Mouse (Mus musculus) embryonic facial prominence, embryonic 13.5 days (tissue): ENCODE measurements around the gene Spem2. TPM values are rescaled to one million over a fixed set of nuclear protein-coding genes. Genes with fewer than 3 reads are reported as not detected.

ENCODE experiments used
- ATAC-seq: fragments of 200-750 bp; cut with Nextera tagmentation; 2 replicates; pipeline ENCODE4 v1.8.0; 2017; ENCODE audit warnings: low read depth; ENCODE audit not compliant: insufficient number of reproducible peaks, insufficient read depth, low FRiP score, low TSS enrichment
- H3K27ac ChIP-seq: fragments of 300-500 bp; sonication (generic); 2 replicates; pipeline ENCODE4 v1.5.1; 2015; ENCODE audit warnings: moderate library complexity, mild to moderate bottlenecking, inconsistent platforms
- H3K27me3 ChIP-seq: fragments of 300-500 bp; sonication (generic); 2 replicates; pipeline ENCODE4 v1.6.1; 2015; ENCODE audit warnings: mild to moderate bottlenecking, inconsistent platforms
- H3K36me3 ChIP-seq: fragments of 300-500 bp; sonication (generic); 2 replicates; pipeline ENCODE4 v1.6.1; 2015; ENCODE audit warnings: mild to moderate bottlenecking, inconsistent platforms
- H3K4me1 ChIP-seq: fragments of 300-500 bp; sonication (generic); 2 replicates; pipeline ENCODE4 v1.6.1; 2015; ENCODE audit warnings: inconsistent platforms
- H3K4me2 ChIP-seq: fragments of 300-500 bp; sonication (generic); 2 replicates; pipeline ENCODE4 v1.6.1; 2015; ENCODE audit warnings: moderate library complexity, mild to moderate bottlenecking, inconsistent platforms
- H3K4me3 ChIP-seq: fragments of 300-500 bp; sonication (generic); 2 replicates; pipeline ENCODE4 v1.5.1; 2015; ENCODE audit warnings: mild to moderate bottlenecking, inconsistent platforms
- H3K9ac ChIP-seq: fragments of 300-500 bp; sonication (generic); 2 replicates; pipeline ENCODE4 v1.6.1; 2015; ENCODE audit warnings: mild to moderate bottlenecking, inconsistent platforms
- H3K9me3 ChIP-seq: fragments of 300-500 bp; sonication (generic); 2 replicates; pipeline ENCODE4 v1.6.1; 2016; ENCODE audit warnings: inconsistent platforms
- WGBS: fragments of 180-500 bp; shearing (Covaris S2); methylation state at CpG from one replicate; pipeline ENCODE4 v1.1.7; 2015; ENCODE audit warnings: mixed read lengths; 5-methylcytosine and 5-hydroxymethylcytosine counted together
- polyA plus RNA-seq: library from polyadenylated mRNA; unstranded; fragments of >200 nt; fragmentation: Nextera tagmentation; extraction: Ambion mirVana; gene quantifications from 2 replicates; pipeline ENCODE4 v1.2.1, GENCODE M21; 2015

Gene Spem2
- polyA plus RNA-seq, 1 experiment from 2014 or later, result not detected

DNA sequence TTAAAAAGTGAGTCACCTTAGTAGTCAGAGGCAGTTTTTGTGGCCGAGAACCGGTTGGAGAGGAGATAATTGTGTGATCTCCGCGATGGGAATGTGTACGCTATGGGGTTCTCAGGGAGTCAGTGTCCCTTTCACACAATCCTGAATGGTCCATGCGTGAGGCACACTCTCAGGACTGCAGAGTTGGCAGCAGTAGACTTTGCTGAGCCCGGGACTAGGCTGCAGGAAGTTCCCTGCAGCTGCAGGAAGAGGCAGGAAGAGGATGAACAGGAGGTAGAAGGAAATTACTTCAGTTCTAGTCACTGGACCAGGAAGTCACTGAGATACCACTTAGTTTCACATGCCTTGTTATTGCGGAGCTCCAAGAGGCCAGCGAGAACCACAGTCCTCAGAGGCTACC is 30.9 kb upstream of the Spem2 start:
- Histone ChIP-seq H3K9me3 (no peaks in the 10 kb centered on the region), H3K4me3 (no peak overlapping the region), H3K27me3 (no peaks in the 10 kb centered on the region), H3K4me1 (peaks cover 41% of the 10 kb centered on the region), H3K36me3 (peaks cover 55% of the 10 kb centered on the region), H3K9ac (no peak overlapping the region), H3K4me2 (no peak overlapping the region), H3K27ac (0 out of 2 replicates have a peak overlapping the region, but pooled peaks have one; percentile 1)
- 88% methylated on average over 9 of the region's 9 CpGs for WGBS
- no peak for ATAC-seq

DNA sequence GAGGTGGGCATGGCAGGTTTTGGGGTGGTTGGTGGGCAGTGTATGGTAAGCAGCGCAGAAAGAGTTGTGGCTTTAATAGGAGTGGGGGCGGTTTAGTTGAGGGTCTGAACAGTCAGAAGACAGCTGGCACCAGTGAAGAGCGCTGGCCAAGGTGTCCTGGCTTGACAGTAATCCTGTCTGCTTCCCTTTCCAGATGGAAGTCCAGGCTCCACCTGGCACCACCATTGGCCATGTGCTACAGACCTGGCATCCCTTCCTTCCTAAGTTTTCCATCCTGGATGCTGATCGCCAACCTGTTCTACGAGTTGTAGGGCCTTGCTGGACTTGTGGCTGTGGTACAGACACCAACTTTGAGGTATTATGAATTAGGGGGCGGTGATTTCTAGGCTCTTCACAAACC is 29.8 kb upstream of the Spem2 start:
- Histone ChIP-seq H3K9ac (peak overlapping the region; percentile 90; the same call in 1 of the 2 replicates), H3K27me3 (no peaks in the 10 kb centered on the region), H3K4me1 (peaks cover 36% of the 10 kb centered on the region), H3K4me2 (peak overlapping the region; percentile 94), H3K27ac (peak overlapping the region; percentile 96; the same call in 1 of the 2 replicates), H3K36me3 (peaks cover 54% of the 10 kb centered on the region), H3K9me3 (no peaks in the 10 kb centered on the region), H3K4me3 (peak overlapping the region; percentile 76)
- no peak for ATAC-seq
- 94% methylated on average over 6 of the region's 6 CpGs for WGBS

DNA sequence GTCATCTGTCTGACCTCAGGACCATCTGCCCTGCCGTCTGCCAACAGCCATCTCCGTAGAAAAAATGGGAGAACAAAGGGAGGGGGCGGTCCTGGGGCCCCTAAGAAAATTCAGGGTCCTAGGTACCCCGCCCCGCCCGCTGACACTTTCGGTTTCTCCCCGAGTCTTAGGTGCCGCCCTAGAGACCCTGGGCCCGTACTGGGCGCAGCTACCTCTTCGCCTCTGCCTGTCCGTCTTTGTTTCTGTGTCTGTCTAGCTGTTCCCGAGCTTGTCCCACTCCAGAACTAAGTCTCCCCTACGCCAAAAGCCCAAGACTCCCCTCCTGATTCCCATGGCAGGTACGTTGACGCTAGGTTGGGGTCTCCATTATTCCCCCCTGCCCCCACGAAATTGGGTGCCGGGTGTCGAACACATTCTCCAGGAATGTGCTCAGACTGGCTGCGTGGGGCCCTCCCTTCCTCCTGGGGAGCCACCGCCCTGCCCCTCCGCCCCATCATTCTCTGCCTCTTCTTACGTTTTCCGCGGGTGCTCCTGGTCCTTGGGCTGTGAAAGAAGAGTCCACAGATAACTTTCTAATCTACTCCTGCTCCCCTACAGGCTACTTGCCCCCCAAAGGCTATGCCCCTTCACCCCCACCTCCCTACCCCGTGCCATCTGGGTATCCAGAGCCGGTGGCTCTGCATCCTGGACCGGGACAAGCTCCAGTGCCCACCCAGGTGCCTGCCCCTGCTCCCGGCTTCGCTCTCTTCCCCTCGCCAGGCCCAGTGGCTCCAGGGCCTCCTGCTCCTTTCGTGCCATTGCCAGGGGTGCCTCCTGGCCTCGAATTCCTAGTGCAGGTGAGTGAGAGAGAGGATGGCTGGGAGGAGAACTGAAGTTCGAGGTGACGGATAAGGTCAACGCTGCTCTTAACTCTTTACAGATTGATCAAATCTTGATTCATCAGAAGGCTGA is 28.7 kb upstream of the Spem2 start:
- peaks cover 35% of the 10 kb centered on the region for H3K4me1 ChIP-seq
- no peaks in the 10 kb centered on the region for H3K9me3 ChIP-seq
- peak overlapping the region; percentile 94 for H3K4me2 ChIP-seq
- H3K36me3 ChIP-seq, result peaks cover 44% of the 10 kb centered on the region
- ATAC-seq, result peak; percentile 33; the same call in 1 of the 2 replicates
- H3K27ac ChIP-seq, result peak overlapping the region; percentile 96
- WGBS, result 8% methylated on average over 37 of the region's 37 CpGs
- H3K27me3 ChIP-seq, result no peaks in the 10 kb centered on the region
- peak overlapping the region; percentile 76 for H3K4me3 ChIP-seq
- H3K9ac ChIP-seq, result peak overlapping the region; percentile 90

DNA sequence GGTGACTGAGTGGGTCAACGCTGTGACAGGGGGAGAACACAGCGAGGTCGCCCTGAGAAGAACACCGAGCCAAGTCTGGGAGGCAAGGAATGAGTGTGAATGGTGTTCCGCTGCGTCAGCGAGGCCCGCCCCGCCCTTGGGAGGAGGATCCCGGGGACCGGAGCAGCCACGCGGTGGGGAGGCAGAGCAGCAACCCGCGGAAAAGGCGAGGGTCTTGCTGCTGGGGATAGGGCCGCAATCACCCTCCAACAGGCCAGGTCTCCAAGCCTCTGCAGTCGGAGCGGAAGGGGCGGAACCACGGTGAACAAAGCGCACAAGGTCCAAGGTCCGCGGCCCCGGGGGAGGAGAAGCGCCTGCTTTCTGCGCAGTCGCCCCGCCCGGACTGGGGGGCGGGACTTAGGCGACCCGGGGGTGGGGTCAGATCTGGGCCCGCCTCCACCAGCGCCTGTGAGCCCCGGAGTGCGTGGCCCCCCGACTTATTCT is 28.0 kb upstream of the Spem2 start, which contains the start of gene Plscr3:
TSS of gene Plscr3 (plus strand) at position 179 of the 483 bp plus-strand sequence.
- ATAC-seq, result peak; percentile 88
- Histone ChIP-seq H3K36me3 (peaks cover 37% of the 10 kb centered on the region), H3K27me3 (no peaks in the 10 kb centered on the region), H3K4me2 (peak within 1 kb of the TSS; percentile 94), H3K4me3 (peak within 1 kb of the TSS; percentile 76), H3K9ac (peak within 1 kb of the TSS; percentile 90), H3K27ac (peak within 1 kb of the TSS; percentile 96), H3K4me1 (peaks cover 35% of the 10 kb centered on the region), H3K9me3 (no peaks in the 10 kb centered on the region)
- under 1% methylated on average over 29 of the region's 38 CpGs for WGBS

DNA sequence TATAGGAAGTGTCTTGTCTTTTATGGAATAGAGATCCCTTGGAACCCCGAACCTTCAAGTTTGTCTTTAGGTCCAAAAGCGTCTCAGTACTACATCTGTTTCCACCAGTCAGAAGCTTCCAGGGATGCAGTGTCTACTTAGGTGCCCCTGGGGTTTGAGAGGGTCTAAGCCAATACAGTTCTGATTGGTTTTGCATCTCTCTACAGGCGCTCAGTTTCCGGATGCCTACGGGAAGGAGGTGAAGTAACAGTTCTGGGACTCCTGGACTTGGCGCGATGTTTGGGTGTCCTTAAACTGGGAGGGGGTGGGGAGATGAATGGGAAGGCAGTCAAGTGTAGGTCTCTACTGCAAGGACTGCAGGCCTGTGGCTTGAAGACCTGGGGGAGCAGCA is 20.4 kb upstream of the Spem2 start:
- H3K4me1 ChIP-seq, result peaks cover 40% of the 10 kb centered on the region
- H3K4me2 ChIP-seq, result peak overlapping the region; percentile 92
- no peak for ATAC-seq
- H3K4me3 ChIP-seq, result peak overlapping the region; percentile 80
- peaks cover 3% of the 10 kb centered on the region; the same call in 1 of the 2 replicates for H3K36me3 ChIP-seq
- peak overlapping the region; percentile 95 for H3K27ac ChIP-seq
- H3K9me3 ChIP-seq, result no peaks in the 10 kb centered on the region
- no peaks in the 10 kb centered on the region for H3K27me3 ChIP-seq
- WGBS, result 2% methylated on average over 7 of the region's 7 CpGs
- peak overlapping the region; percentile 82 for H3K9ac ChIP-seq

DNA sequence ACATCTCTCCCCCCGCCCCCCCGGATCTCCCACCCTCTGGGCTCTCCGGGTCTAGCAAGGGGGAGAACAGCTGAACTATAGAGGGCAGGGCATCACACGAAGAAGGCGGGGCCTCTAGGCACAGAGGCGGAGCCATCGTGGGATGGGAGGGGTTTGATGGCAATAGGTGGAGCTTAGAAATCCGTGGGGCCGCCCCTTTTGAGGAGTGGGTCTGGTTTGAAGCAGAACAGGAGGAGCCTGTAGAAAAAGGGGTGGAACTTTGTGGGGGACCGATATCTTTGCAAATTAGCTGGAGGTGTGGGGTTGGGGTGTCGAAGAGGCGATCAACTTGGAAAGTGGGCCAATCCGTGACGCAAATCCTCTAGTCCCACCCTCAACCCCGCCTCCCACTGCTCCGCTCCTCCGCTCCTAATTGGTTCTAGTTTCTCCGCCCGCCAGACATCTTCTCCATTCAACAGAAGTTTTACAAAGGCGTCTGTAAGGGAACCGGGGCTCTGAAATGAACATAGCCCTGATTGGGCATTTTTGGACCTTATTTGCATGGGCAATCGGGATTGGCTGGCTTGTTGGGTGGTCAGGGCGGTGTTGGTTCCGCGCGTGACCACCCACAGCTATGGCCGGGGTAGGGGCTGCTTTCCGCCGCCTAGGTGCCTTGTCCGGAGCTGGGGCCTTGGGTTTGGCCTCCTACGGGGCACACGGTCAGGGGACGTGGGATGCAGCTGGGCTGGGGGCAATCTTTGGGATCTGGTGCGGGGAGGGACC is 19.9 kb upstream of the Spem2 start, which contains the start of gene Tmem256:
TSS of gene Tmem256 (plus strand) at position 563 of the 762 bp plus-strand sequence.
- Histone ChIP-seq H3K4me2 (peak within 1 kb of the TSS; percentile 92), H3K9ac (peak within 1 kb of the TSS; percentile 84), H3K9me3 (no peaks in the 10 kb centered on the region), H3K36me3 (peaks cover 8% of the 10 kb centered on the region), H3K4me1 (peaks cover 45% of the 10 kb centered on the region), H3K4me3 (peak within 1 kb of the TSS; percentile 80), H3K27me3 (no peaks in the 10 kb centered on the region), H3K27ac (peak within 1 kb of the TSS; percentile 95)
- peak; percentile 89 for ATAC-seq
- WGBS, result under 1% methylated on average over 34 of the region's 34 CpGs

DNA sequence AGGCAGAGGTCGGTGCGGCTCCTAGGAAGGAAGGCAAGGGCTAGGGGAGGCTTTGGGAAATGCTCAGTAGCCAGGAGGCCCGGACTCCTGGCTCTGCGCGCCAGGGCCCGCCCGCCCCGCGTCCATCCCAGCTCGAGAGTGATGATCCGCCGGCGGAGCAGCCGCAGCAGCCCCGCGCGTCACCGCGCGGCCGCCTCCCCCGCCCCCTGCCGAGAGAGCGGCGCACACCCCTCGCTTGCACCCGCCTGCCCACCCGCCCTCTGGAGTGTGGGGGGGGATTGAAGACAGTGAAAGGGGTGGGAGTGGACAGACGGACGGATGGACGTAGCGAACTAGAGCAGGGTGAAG is 19.3 kb upstream of the Spem2 start, which contains the start of gene Nlgn2:
TSS of gene Nlgn2 (minus strand) at position 181 of the 348 bp plus-strand sequence.
- peaks cover 45% of the 10 kb centered on the region for H3K4me1 ChIP-seq
- 0% methylated on average over 18 of the region's 32 CpGs for WGBS

DNA sequence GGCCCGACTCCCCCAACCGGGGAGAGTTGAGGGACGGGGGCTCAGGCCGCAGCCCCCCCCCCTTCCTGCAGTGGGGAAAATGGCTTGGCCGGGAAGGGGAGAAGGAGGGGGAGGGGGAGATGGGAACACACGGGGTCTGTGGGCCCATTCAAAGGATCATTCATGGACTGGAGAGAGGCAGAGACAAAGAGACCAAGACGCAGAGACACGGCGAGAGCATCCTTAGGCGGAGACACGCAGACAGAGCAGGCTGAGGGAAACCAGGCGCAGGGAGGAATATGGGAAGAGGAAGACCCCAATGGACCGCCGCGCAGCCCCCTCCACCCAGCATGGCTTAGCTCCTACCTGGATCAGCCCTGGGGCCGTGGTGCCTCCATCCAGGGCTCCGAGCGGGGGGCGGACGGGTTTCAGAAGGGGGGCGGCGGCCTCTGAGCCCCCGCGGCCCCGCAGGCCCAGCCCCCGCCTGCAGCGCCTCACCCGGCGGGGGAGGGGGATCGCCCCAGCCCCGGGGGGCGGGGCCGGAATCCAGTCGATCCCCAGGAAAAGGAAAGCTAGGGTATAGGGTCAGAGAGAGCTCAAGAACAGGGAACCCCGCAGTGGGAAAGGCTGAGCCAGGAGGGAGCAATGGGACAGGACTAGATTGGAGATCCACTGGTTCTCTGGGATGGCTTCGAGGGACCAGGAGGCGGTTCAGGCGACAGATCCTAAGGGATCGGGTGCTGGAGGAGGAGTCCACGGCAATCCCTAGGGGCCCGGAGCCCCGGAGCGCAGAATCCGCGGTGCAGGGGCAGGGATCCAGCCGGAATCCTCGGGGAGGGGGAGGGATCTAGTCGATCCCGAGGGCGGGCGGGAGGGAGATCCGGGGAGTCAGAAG is 18.7 kb upstream of the Spem2 start:
- Histone ChIP-seq H3K27me3 (no peaks in the 10 kb centered on the region), H3K4me1 (peaks cover 45% of the 10 kb centered on the region), H3K36me3 (peaks cover 20% of the 10 kb centered on the region), H3K9ac (peak overlapping the region; percentile 84), H3K9me3 (no peaks in the 10 kb centered on the region), H3K4me2 (peak overlapping the region; percentile 92), H3K4me3 (peak overlapping the region; percentile 80), H3K27ac (peak overlapping the region; percentile 95)
- under 1% methylated on average over 46 of the region's 52 CpGs for WGBS
- ATAC-seq, result no peak

More for the DNA sequence above, 19.3 kb upstream of the Spem2 start, which contains the start of gene Nlgn2:
- Histone ChIP-seq H3K4me2 (peak within 1 kb of the TSS; percentile 92), H3K4me3 (peak within 1 kb of the TSS; percentile 80), H3K27ac (peak within 1 kb of the TSS; percentile 95), H3K9ac (peak within 1 kb of the TSS; percentile 84), H3K27me3 (no peaks in the 10 kb centered on the region), H3K36me3 (peaks cover 13% of the 10 kb centered on the region), H3K9me3 (no peaks in the 10 kb centered on the region)
- peak; percentile 74 for ATAC-seq

DNA sequence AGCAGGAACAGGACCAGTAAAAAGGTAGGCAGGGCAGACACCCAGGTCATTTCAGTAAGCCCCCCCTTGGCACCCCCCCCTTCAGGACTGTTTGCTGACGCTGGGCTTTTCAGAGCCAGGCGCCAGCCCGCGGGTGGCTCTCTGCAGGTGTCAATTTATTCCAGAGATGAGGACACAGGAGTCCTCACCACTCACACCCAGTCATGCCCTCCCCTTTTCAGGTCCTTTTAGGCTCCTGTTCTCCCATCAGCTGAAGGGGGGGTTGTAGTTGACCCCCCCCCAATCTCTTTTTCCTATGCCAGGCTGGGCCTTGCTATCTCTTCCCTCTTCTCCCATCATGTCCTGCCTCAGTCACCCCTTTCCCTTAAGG is 17.7 kb upstream of the Spem2 start:
- peak overlapping the region; percentile 80 for H3K4me3 ChIP-seq
- peak overlapping the region; percentile 84 for H3K9ac ChIP-seq
- H3K36me3 ChIP-seq, result peaks cover 29% of the 10 kb centered on the region
- peaks cover 50% of the 10 kb centered on the region for H3K4me1 ChIP-seq
- no peaks in the 10 kb centered on the region for H3K9me3 ChIP-seq
- WGBS, result 0% methylated on average over 4 of the region's 4 CpGs
- H3K4me2 ChIP-seq, result peak overlapping the region; percentile 92
- no peaks in the 10 kb centered on the region for H3K27me3 ChIP-seq
- H3K27ac ChIP-seq, result no peak overlapping the region
- ATAC-seq, result no peak

DNA sequence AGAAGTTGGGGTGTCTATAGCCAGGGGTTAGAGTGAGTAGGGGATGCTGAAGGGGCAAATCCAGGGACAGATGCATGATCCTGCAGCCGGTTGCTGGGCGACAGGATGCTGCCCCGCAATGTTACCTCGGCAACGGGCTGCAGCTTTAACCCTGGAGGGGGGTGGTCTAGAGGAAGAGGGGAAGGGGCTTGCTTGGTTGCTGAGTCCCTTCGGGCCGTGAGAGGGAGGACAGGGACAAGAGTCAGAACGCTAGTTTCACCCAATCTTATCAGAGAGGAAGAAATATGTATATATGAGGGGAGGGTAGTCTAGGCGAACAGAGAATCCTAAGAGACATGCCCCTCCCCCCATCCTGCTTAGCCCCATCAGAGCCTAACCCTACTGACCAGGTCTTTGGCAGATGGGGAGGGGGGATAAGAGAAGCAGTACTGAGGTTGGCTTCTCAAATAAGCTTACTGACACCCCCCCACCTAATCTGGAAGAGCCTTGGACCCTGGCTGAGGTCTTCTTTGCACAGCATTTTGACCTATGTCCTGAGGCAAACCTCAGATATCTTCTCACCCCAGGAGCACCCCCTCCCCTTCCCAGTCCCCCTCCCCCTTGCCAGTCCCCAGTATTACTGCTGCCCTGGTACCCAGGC is 17.2 kb upstream of the Spem2 start:
- H3K9ac ChIP-seq, result peak overlapping the region; percentile 84
- H3K4me3 ChIP-seq, result peak overlapping the region; percentile 80
- ATAC-seq, result no peak
- no peaks in the 10 kb centered on the region for H3K27me3 ChIP-seq
- no peaks in the 10 kb centered on the region for H3K9me3 ChIP-seq
- H3K4me2 ChIP-seq, result peak overlapping the region; percentile 92
- H3K27ac ChIP-seq, result peak overlapping the region; percentile 51; the same call in 1 of the 2 replicates
- 10% methylated on average over 9 of the region's 9 CpGs for WGBS
- H3K36me3 ChIP-seq, result peaks cover 31% of the 10 kb centered on the region
- H3K4me1 ChIP-seq, result peaks cover 50% of the 10 kb centered on the region
